Mouse (Mus musculus): ENCODE measurements around the gene Itih5. TPM values are rescaled to one million over a fixed set of nuclear protein-coding genes. Genes with fewer than 3 reads are reported as not detected.

Gene Itih5
- total and polyA plus RNA-seq, 2 experiments from 2014 or later = 7.4 to 42.9 TPM

DNA sequence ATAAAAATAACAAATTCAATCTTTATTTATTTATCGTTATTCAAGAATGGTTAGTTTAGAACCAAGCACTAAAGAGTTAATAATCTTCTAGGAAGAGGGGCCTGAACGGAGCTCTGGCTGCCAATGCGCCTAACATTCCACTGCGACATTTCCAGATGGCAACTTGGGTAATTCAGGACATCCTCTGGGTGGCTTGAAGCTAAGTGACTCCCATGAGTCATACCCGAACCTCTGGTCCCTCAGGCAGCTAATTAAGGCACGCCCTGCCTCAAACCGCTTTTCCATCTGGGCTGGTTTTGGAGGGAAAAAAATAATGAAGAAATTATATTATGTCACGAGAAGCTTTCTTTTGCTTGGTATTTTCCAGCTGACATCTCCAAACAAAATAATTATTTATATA, 14.6 kb downstream of the Itih5 start:
- no peaks in the 10 kb centered on the region; the same call in 1 of the 2 replicates for H3K4me1 ChIP-seq (ENCODE audit: control insufficient read depth, insufficient read depth)
- H3K4me2 ChIP-seq (ENCODE audit: low read depth, low read length) = no peak overlapping the region
- DNase-seq (ENCODE audit: low spot score) = no peak
- no peak for TF ChIP-seq EP300 (IDR thresholded peaks at IDR 0.05; ENCODE audit: low read depth)
- TF ChIP-seq CTCF (IDR thresholded peaks at IDR 0.05; ENCODE audit: low read depth) = no peak
- no peak overlapping the region for H3K27ac ChIP-seq (ENCODE audit: low read depth)
- WGBS = 44% methylated on average over 8 of the region's 8 CpGs
- no peak for ATAC-seq (ENCODE audit: insufficient read depth, low read depth)
- H3K36me3 ChIP-seq (replicated peaks; ENCODE audit: control insufficient read depth, insufficient read depth, low read length) = no peaks in the 10 kb centered on the region
- H3K9me3 ChIP-seq (replicated peaks; ENCODE audit: control insufficient read depth, low read length) = no peaks in the 10 kb centered on the region
- H3K9ac ChIP-seq (replicated peaks; ENCODE audit: low read depth, low read length) = no peak overlapping the region
- no peak overlapping the region for H3K4me3 ChIP-seq (ENCODE audit: low read depth, low read length)
- no peaks in the 10 kb centered on the region for H3K27me3 ChIP-seq (ENCODE audit: control insufficient read depth, insufficient read depth, low read length)

DNA sequence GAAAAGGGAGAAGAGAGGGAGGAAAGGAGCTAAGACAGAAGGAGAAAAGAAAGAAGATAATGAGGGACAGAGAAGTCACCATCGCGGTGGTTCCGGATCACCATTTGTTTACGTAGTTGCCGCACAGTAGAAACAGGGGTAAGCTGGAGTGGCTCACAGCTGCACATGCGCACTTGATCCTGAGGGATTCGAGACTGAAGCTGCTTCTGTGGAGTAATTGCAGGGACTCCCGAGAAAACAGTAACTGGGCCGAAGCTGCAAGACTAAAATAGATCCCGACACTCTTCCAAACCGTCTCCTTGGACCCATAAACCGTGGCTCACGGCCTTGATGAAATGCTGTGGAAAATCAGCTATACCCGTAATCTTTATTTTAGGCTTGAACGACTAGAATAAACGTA, 16.6 kb downstream of the Itih5 start:
- no peak overlapping the region for H3K27ac ChIP-seq (ENCODE audit: low read depth)
- H3K27me3 ChIP-seq (ENCODE audit: control insufficient read depth, insufficient read depth, low read length) = no peaks in the 10 kb centered on the region
- DNase-seq (ENCODE audit: low spot score) (no peak), ATAC-seq (ENCODE audit: insufficient read depth, low read depth) (no peak)
- no peaks in the 10 kb centered on the region for H3K36me3 ChIP-seq (replicated peaks; ENCODE audit: control insufficient read depth, insufficient read depth, low read length)
- no peaks in the 10 kb centered on the region; the same call in 1 of the 2 replicates for H3K4me1 ChIP-seq (ENCODE audit: control insufficient read depth, insufficient read depth)
- H3K4me3 ChIP-seq (ENCODE audit: low read depth, low read length) = no peak overlapping the region
- TF ChIP-seq CTCF (IDR thresholded peaks at IDR 0.05; ENCODE audit: low read depth) (no peak), EP300 (IDR thresholded peaks at IDR 0.05; ENCODE audit: low read depth) (no peak)
- no peak overlapping the region for H3K9ac ChIP-seq (replicated peaks; ENCODE audit: low read depth, low read length)
- H3K9me3 ChIP-seq (replicated peaks; ENCODE audit: control insufficient read depth, low read length) = no peaks in the 10 kb centered on the region
- WGBS = 88% methylated on average over 16 of the region's 16 CpGs
- no peak overlapping the region for H3K4me2 ChIP-seq (ENCODE audit: low read depth, low read length)

DNA sequence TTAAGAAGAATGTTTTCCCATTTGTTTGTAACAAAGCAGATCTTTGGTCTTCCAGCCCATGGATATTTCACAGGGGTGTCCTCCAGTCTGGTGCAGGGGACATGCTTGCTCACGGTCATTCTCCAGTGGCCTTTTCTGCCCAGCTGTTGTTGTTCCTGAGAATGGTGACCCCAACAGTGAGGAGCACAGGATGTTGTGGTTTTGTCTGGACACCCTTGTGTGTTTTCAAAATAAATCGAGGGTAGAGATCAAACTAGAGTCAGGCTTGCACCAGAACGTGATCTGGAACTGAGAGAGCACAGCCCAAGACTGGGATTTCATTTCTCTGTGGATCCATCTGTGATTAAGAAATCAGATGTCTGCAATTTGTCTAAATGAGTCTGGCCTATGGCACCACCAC, 40.2 kb downstream of the Itih5 start:
- H3K4me3 ChIP-seq (ENCODE audit: low read depth, low read length) = no peak overlapping the region
- WGBS = 46% methylated on average over 3 of the region's 3 CpGs
- no peak overlapping the region for H3K9ac ChIP-seq (replicated peaks; ENCODE audit: low read depth, low read length)
- DNase-seq (ENCODE audit: low spot score) (no peak), ATAC-seq (ENCODE audit: insufficient read depth, low read depth) (no peak)
- H3K27ac ChIP-seq (ENCODE audit: low read depth) = no peak overlapping the region
- no peaks in the 10 kb centered on the region for H3K4me1 ChIP-seq (ENCODE audit: control insufficient read depth, insufficient read depth)
- H3K27me3 ChIP-seq (ENCODE audit: control insufficient read depth, insufficient read depth, low read length) = no peaks in the 10 kb centered on the region
- H3K4me2 ChIP-seq (ENCODE audit: low read depth, low read length) = no peak overlapping the region
- TF ChIP-seq CTCF (IDR thresholded peaks at IDR 0.05; ENCODE audit: low read depth) (no peak), EP300 (IDR thresholded peaks at IDR 0.05; ENCODE audit: low read depth) (no peak)
- no peaks in the 10 kb centered on the region for H3K36me3 ChIP-seq (replicated peaks; ENCODE audit: control insufficient read depth, insufficient read depth, low read length)
- H3K9me3 ChIP-seq (replicated peaks; ENCODE audit: control insufficient read depth, low read length) = no peaks in the 10 kb centered on the region

DNA sequence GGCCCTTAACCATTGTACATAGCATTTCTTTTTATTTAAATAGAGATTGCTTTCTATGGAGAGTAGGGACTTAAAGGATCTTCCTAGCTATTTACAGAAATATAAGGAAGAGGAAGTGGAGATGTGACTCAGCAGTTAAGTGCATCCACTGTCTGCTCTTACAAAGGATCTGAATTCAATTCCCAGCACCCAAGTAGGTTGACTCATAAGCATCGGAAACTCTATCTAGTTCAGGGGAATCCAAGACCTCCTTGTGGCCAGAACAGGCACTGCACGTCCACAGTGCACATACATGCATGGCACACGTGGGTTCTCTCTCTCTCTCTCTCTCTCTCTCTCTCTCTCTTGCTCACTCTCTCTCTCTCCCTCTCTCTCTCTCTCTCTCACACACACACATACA, 41.8 kb downstream of the Itih5 start:
- no peak for DNase-seq (ENCODE audit: low spot score)
- no peak overlapping the region for H3K4me3 ChIP-seq (ENCODE audit: low read depth, low read length)
- no peak for ATAC-seq (ENCODE audit: insufficient read depth, low read depth)
- no peaks in the 10 kb centered on the region for H3K9me3 ChIP-seq (replicated peaks; ENCODE audit: control insufficient read depth, low read length)
- H3K9ac ChIP-seq (replicated peaks; ENCODE audit: low read depth, low read length) = no peak overlapping the region
- H3K36me3 ChIP-seq (replicated peaks; ENCODE audit: control insufficient read depth, insufficient read depth, low read length) = no peaks in the 10 kb centered on the region
- WGBS = 73% methylated on average over 3 of the region's 3 CpGs
- H3K27me3 ChIP-seq (ENCODE audit: control insufficient read depth, insufficient read depth, low read length) = no peaks in the 10 kb centered on the region
- no peak overlapping the region for H3K4me2 ChIP-seq (ENCODE audit: low read depth, low read length)
- H3K4me1 ChIP-seq (ENCODE audit: control insufficient read depth, insufficient read depth) = no peaks in the 10 kb centered on the region
- H3K27ac ChIP-seq (ENCODE audit: low read depth) = no peak overlapping the region
- TF ChIP-seq EP300 (IDR thresholded peaks at IDR 0.05; ENCODE audit: low read depth) = no peak
- no peak for TF ChIP-seq CTCF (IDR thresholded peaks at IDR 0.05; ENCODE audit: low read depth)

DNA sequence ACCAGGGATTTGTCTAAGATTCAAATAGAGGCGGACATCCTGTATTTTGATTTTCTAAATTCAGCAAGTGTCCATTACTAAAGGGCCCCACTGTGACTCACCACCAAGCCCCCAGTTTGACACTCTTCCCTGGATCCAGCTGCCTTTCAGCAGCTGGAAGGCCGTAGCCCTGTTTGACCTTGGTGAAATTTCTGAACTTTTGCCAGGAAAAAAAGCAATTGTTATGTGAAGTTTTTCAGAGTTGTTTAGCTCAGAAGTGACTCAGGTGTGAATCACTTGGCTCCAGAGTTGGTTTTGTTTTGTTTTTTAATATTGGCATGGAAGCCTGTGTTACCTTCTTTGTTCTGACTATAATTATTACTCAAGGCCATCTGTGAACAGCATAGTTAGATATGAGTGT, 46.0 kb downstream of the Itih5 start:
- Histone ChIP-seq H3K27me3 (ENCODE audit: control insufficient read depth, insufficient read depth, low read length) (no peaks in the 10 kb centered on the region), H3K36me3 (replicated peaks; ENCODE audit: control insufficient read depth, insufficient read depth, low read length) (no peaks in the 10 kb centered on the region), H3K27ac (ENCODE audit: low read depth) (no peak overlapping the region), H3K9me3 (replicated peaks; ENCODE audit: control insufficient read depth, low read length) (no peaks in the 10 kb centered on the region), H3K4me3 (ENCODE audit: low read depth, low read length) (no peak overlapping the region), H3K9ac (replicated peaks; ENCODE audit: low read depth, low read length) (no peak overlapping the region), H3K4me2 (ENCODE audit: low read depth, low read length) (no peak overlapping the region), H3K4me1 (ENCODE audit: control insufficient read depth, insufficient read depth) (no peaks in the 10 kb centered on the region)
- 0 out of 2 replicates have a peak, but pooled peaks have one; percentile 30 for ATAC-seq (ENCODE audit: insufficient read depth, low read depth)
- DNase-seq (ENCODE audit: low spot score) = peak; percentile 7
- TF ChIP-seq CTCF (IDR thresholded peaks at IDR 0.05; ENCODE audit: low read depth) = no peak
- no peak for TF ChIP-seq EP300 (IDR thresholded peaks at IDR 0.05; ENCODE audit: low read depth)
- 67% methylated on average over 2 of the region's 2 CpGs for WGBS

DNA sequence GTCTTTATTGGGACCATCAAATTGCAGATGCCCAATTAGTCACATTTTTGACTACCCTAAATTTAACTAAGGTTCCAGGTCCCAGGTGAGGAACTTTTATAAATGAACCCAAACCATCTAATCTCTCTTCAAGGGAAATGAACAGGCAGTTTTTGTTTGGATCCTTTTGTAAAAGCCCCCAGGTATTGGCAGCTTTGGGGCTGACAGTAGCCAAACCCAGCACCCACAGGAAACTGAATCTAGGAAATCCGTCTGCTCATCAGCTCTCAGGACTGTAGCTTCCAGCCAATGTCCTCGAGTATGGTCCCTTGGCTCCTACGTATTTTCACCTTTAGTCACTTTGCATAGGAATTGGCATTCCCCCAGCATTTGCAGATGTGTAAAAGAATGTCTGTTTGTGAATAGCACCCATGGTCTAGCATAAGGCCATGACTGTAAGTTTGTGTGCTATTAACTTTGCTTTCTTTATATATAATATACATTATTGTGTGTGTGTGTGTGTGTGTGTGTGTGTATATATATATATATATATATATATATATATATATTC, 47.4 kb downstream of the Itih5 start:
- no peaks in the 10 kb centered on the region for H3K27me3 ChIP-seq (ENCODE audit: control insufficient read depth, insufficient read depth, low read length)
- no peak overlapping the region for H3K4me2 ChIP-seq (ENCODE audit: low read depth, low read length)
- no peak overlapping the region for H3K4me3 ChIP-seq (ENCODE audit: low read depth, low read length)
- H3K4me1 ChIP-seq (ENCODE audit: control insufficient read depth, insufficient read depth) = no peaks in the 10 kb centered on the region
- DNase-seq (ENCODE audit: low spot score) = no peak
- TF ChIP-seq EP300 (IDR thresholded peaks at IDR 0.05; ENCODE audit: low read depth) (no peak), CTCF (IDR thresholded peaks at IDR 0.05; ENCODE audit: low read depth) (no peak)
- H3K9ac ChIP-seq (replicated peaks; ENCODE audit: low read depth, low read length) = no peak overlapping the region
- no peak overlapping the region for H3K27ac ChIP-seq (ENCODE audit: low read depth)
- no peak for ATAC-seq (ENCODE audit: insufficient read depth, low read depth)
- no peaks in the 10 kb centered on the region for H3K9me3 ChIP-seq (replicated peaks; ENCODE audit: control insufficient read depth, low read length)
- no peaks in the 10 kb centered on the region for H3K36me3 ChIP-seq (replicated peaks; ENCODE audit: control insufficient read depth, insufficient read depth, low read length)
- 42% methylated on average over 3 of the region's 3 CpGs for WGBS
